21 mouse cellular contexts compared by ENCODE assay signal in genomic region chr7:29520794-29521193, GRCm38 (mm10).
"Had no signal": no experiment of that assay in that cellular context is flagged by ENCODE, and none has a peak within 500 bp of the region (broad histone marks: within the 10 kb centered on the region; RNA-seq: fewer than 3 reads in every experiment).

No protein-coding gene starts in this region.

- H3K36me3 ChIP-seq: heart, embryonic 13.5 days; heart, embryonic 15.5 days; hindbrain, embryonic 13.5 days; kidney, embryonic 15.5 days; limb, embryonic 13.5 days; limb, embryonic 15.5 days; liver, embryonic 12.5 days had no signal

- H3K4me2 ChIP-seq: heart, embryonic 11.5 days; heart, embryonic 13.5 days; heart, embryonic 15.5 days; hindbrain, embryonic 13.5 days; kidney, embryonic 15.5 days; limb, embryonic 13.5 days; limb, embryonic 15.5 days; liver, embryonic 12.5 days had no signal

- ATAC-seq: hindbrain, embryonic 16.5 days; intestine, embryonic 16.5 days; liver, embryonic 12.5 days had no signal

- H3K9ac ChIP-seq: heart, embryonic 13.5 days; heart, embryonic 15.5 days; hindbrain, embryonic 13.5 days; kidney, embryonic 15.5 days; limb, embryonic 13.5 days; limb, embryonic 15.5 days; liver, embryonic 12.5 days; liver, embryonic 14.5 days had no signal

- DNase-seq: gastrocnemius, postnatal 14 days; gastrocnemius, postnatal 36 days; heart, adult 2 months; heart, postnatal 36 days; kidney, adult 11 months; kidney, adult 9 months; layer of hippocampus, adult 9-11 months; layer of hippocampus, postnatal 36 days; left cerebral cortex, postnatal 4 days had no signal

- H3K4me3 ChIP-seq: heart, adult 2 months; heart, embryonic 13.5 days; heart, embryonic 15.5 days; hindbrain, embryonic 13.5 days; kidney, embryonic 15.5 days; limb, embryonic 13.5 days; limb, embryonic 15.5 days; liver, embryonic 12.5 days had no signal

- H3K9me3 ChIP-seq: heart, embryonic 13.5 days; heart, embryonic 15.5 days; hindbrain, embryonic 13.5 days; kidney, embryonic 15.5 days; limb, embryonic 13.5 days; limb, embryonic 15.5 days; liver, embryonic 12.5 days had no signal

- H3K27ac ChIP-seq: heart, embryonic 13.5 days; heart, embryonic 15.5 days; hindbrain, embryonic 13.5 days; kidney, embryonic 15.5 days; kidney, postnatal 0 days; limb, embryonic 13.5 days; limb, embryonic 15.5 days; liver, embryonic 12.5 days; liver, embryonic 14.5 days had no signal

- H3K27me3 ChIP-seq: hindbrain, embryonic 13.5 days; kidney, embryonic 15.5 days; limb, embryonic 13.5 days; limb, embryonic 15.5 days; liver, embryonic 12.5 days had no signal
